Mouse (Mus musculus): Measurements from ENCODE around the gene Ebf3. TPM values are rescaled to one million over a fixed set of nuclear protein-coding genes. Genes with fewer than 3 reads are reported as not detected.

Ebf3 gene
- polyA plus RNA-seq (2014; fragmentation: Nextera tagmentation; extraction: Ambion mirVana) = 7.4 and 9.1 TPM in 2 replicates

GRCm38 (mm10) chr7:137313904-137314691 lies at the start of gene Ebf3:
Gene Ebf3 (minus strand): TSS chr7:137314445.
- H3K9ac ChIP-seq (ENCODE audit: low read depth, low read length) = peak within 1 kb of the TSS; percentile 91
- no peaks in the 10 kb centered on the region for H3K9me3 ChIP-seq (ENCODE audit: control insufficient read depth, low read length)
- H3K27me3 ChIP-seq (replicated peaks; ENCODE audit: control insufficient read depth, insufficient read depth, low read length) = peaks cover 64% of the 10 kb centered on the region
- DNase-seq (ENCODE audit: low spot score) (peak; percentile 96), ATAC-seq (ENCODE audit: low read depth) (peak; percentile 88)
- peaks cover 10% of the 10 kb centered on the region for H3K4me1 ChIP-seq (ENCODE audit: control insufficient read depth, insufficient read depth, low read length)
- peak within 1 kb of the TSS; percentile 77 for H3K4me3 ChIP-seq (ENCODE audit: low read depth, low read length)
- no peaks in the 10 kb centered on the region for H3K36me3 ChIP-seq (ENCODE audit: control insufficient read depth, insufficient read depth, low read length)
- peak within 1 kb of the TSS; percentile 84 for H3K4me2 ChIP-seq (ENCODE audit: low read depth, low read length)
- WGBS = 0% methylated on average over 6 of the region's 127 CpGs
- peak within 1 kb of the TSS; percentile 87 for H3K27ac ChIP-seq (replicated peaks; ENCODE audit: low read depth, low read length)

GRCm38 (mm10) chr7:137346860-137347259 lies 32.6 kb upstream of the Ebf3 start:
- H3K27me3 ChIP-seq (replicated peaks; ENCODE audit: control insufficient read depth, insufficient read depth, low read length) = no peaks in the 10 kb centered on the region
- no peak overlapping the region for H3K4me2 ChIP-seq (ENCODE audit: low read depth, low read length)
- H3K9me3 ChIP-seq (ENCODE audit: control insufficient read depth, low read length) = no peaks in the 10 kb centered on the region
- DNase-seq (ENCODE audit: low spot score) = peak; percentile 50
- no peak overlapping the region for H3K4me3 ChIP-seq (ENCODE audit: low read depth, low read length)
- no peaks in the 10 kb centered on the region; the same call in 1 of the 2 replicates for H3K4me1 ChIP-seq (ENCODE audit: control insufficient read depth, insufficient read depth, low read length)
- WGBS = 59% methylated on average over 7 of the region's 7 CpGs
- H3K27ac ChIP-seq (replicated peaks; ENCODE audit: low read depth, low read length) = no peak overlapping the region
- no peaks in the 10 kb centered on the region for H3K36me3 ChIP-seq (ENCODE audit: control insufficient read depth, insufficient read depth, low read length)
- H3K9ac ChIP-seq (ENCODE audit: low read depth, low read length) = no peak overlapping the region
- ATAC-seq (ENCODE audit: low read depth) = no peak

- 0 out of 2 replicates have a peak, but pooled peaks cover 2% of the 10 kb centered on the region for H3K27me3 ChIP-seq (replicated peaks; ENCODE audit: control insufficient read depth, insufficient read depth, low read length)
- H3K4me3 ChIP-seq (ENCODE audit: low read depth, low read length) = no peak overlapping the region
- H3K4me1 ChIP-seq (ENCODE audit: control insufficient read depth, insufficient read depth, low read length) = no peaks in the 10 kb centered on the region; the same call in 1 of the 2 replicates
- peak; percentile 83; the same call in 1 of the 2 replicates for ATAC-seq (ENCODE audit: low read depth)
- peak; percentile 83 for DNase-seq (ENCODE audit: low spot score)
- no peak overlapping the region for H3K4me2 ChIP-seq (ENCODE audit: low read depth, low read length)
- 48% methylated on average over 10 of the region's 10 CpGs for WGBS
- no peak overlapping the region for H3K27ac ChIP-seq (replicated peaks; ENCODE audit: low read depth, low read length)
- H3K36me3 ChIP-seq (ENCODE audit: control insufficient read depth, insufficient read depth, low read length) = no peaks in the 10 kb centered on the region
- no peaks in the 10 kb centered on the region for H3K9me3 ChIP-seq (ENCODE audit: control insufficient read depth, low read length)
- no peak overlapping the region for H3K9ac ChIP-seq (ENCODE audit: low read depth, low read length)
These were observed 31.8 kb upstream of the Ebf3 start for GRCm38 (mm10) chr7:137346068-137346467.

GRCm38 (mm10) chr7:137333951-137334350 lies 19.7 kb upstream of the Ebf3 start:
- Histone ChIP-seq H3K4me1 (ENCODE audit: control insufficient read depth, insufficient read depth, low read length) (no peaks in the 10 kb centered on the region), H3K4me3 (ENCODE audit: low read depth, low read length) (no peak overlapping the region), H3K4me2 (ENCODE audit: low read depth, low read length) (no peak overlapping the region), H3K9ac (ENCODE audit: low read depth, low read length) (no peak overlapping the region), H3K27ac (replicated peaks; ENCODE audit: low read depth, low read length) (no peak overlapping the region), H3K36me3 (ENCODE audit: control insufficient read depth, insufficient read depth, low read length) (no peaks in the 10 kb centered on the region), H3K27me3 (replicated peaks; ENCODE audit: control insufficient read depth, insufficient read depth, low read length) (peaks cover 8% of the 10 kb centered on the region; the same call in 1 of the 2 replicates), H3K9me3 (ENCODE audit: control insufficient read depth, low read length) (no peaks in the 10 kb centered on the region)
- no peak for DNase-seq (ENCODE audit: low spot score)
- 95% methylated on average over 2 of the region's 2 CpGs for WGBS
- no peak for ATAC-seq (ENCODE audit: low read depth)

GRCm38 (mm10) chr7:137322926-137323325 lies 8.7 kb upstream of the Ebf3 start:
- peak overlapping the region; percentile 77 for H3K4me3 ChIP-seq (ENCODE audit: low read depth, low read length)
- ATAC-seq (ENCODE audit: low read depth) = no peak
- DNase-seq (ENCODE audit: low spot score) = no peak
- no peaks in the 10 kb centered on the region for H3K36me3 ChIP-seq (ENCODE audit: control insufficient read depth, insufficient read depth, low read length)
- no peaks in the 10 kb centered on the region for H3K9me3 ChIP-seq (ENCODE audit: control insufficient read depth, low read length)
- no peak overlapping the region for H3K27ac ChIP-seq (replicated peaks; ENCODE audit: low read depth, low read length)
- peaks cover 78% of the 10 kb centered on the region for H3K27me3 ChIP-seq (replicated peaks; ENCODE audit: control insufficient read depth, insufficient read depth, low read length)
- peak overlapping the region; percentile 84 for H3K4me2 ChIP-seq (ENCODE audit: low read depth, low read length)
- WGBS = 0% methylated on average over 5 of the region's 21 CpGs
- peak overlapping the region; percentile 62 for H3K9ac ChIP-seq (ENCODE audit: low read depth, low read length)
- peaks cover 3% of the 10 kb centered on the region; the same call in 1 of the 2 replicates for H3K4me1 ChIP-seq (ENCODE audit: control insufficient read depth, insufficient read depth, low read length)

GRCm38 (mm10) chr7:137321961-137322784 lies 7.9 kb upstream of the Ebf3 start:
- DNase-seq (ENCODE audit: low spot score) = no peak
- ATAC-seq (ENCODE audit: low read depth) = no peak
- Histone ChIP-seq H3K36me3 (ENCODE audit: control insufficient read depth, insufficient read depth, low read length) (no peaks in the 10 kb centered on the region), H3K27me3 (replicated peaks; ENCODE audit: control insufficient read depth, insufficient read depth, low read length) (peaks cover 85% of the 10 kb centered on the region), H3K4me2 (ENCODE audit: low read depth, low read length) (peak overlapping the region; percentile 84), H3K4me3 (ENCODE audit: low read depth, low read length) (peak overlapping the region; percentile 77), H3K4me1 (ENCODE audit: control insufficient read depth, insufficient read depth, low read length) (peaks cover 6% of the 10 kb centered on the region), H3K27ac (replicated peaks; ENCODE audit: low read depth, low read length) (no peak overlapping the region), H3K9me3 (ENCODE audit: control insufficient read depth, low read length) (no peaks in the 10 kb centered on the region), H3K9ac (ENCODE audit: low read depth, low read length) (peak overlapping the region; percentile 62)
- WGBS = 1% methylated on average over 47 of the region's 72 CpGs

- peak; percentile 75 for ATAC-seq (ENCODE audit: low read depth)
- peak overlapping the region; percentile 54 for H3K9ac ChIP-seq (ENCODE audit: low read depth, low read length)
- H3K27ac ChIP-seq (replicated peaks; ENCODE audit: low read depth, low read length) = 0 out of 2 replicates have a peak overlapping the region, but pooled peaks have one; percentile 13
- WGBS = 2% methylated on average over 37 of the region's 52 CpGs
- no peaks in the 10 kb centered on the region for H3K36me3 ChIP-seq (ENCODE audit: control insufficient read depth, insufficient read depth, low read length)
- H3K9me3 ChIP-seq (ENCODE audit: control insufficient read depth, low read length) = no peaks in the 10 kb centered on the region
- peak; percentile 82 for DNase-seq (ENCODE audit: low spot score)
- peak overlapping the region; percentile 77 for H3K4me3 ChIP-seq (ENCODE audit: low read depth, low read length)
- peaks cover 87% of the 10 kb centered on the region for H3K27me3 ChIP-seq (replicated peaks; ENCODE audit: control insufficient read depth, insufficient read depth, low read length)
- H3K4me1 ChIP-seq (ENCODE audit: control insufficient read depth, insufficient read depth, low read length) = peaks cover 10% of the 10 kb centered on the region
- H3K4me2 ChIP-seq (ENCODE audit: low read depth, low read length) = peak overlapping the region; percentile 84
These were observed 7.0 kb upstream of the Ebf3 start for GRCm38 (mm10) chr7:137321141-137321813.

- WGBS = 13% methylated on average over 11 of the region's 11 CpGs
- Histone ChIP-seq H3K4me1 (ENCODE audit: control insufficient read depth, insufficient read depth, low read length) (peaks cover 10% of the 10 kb centered on the region), H3K9ac (ENCODE audit: low read depth, low read length) (peak overlapping the region; percentile 41; the same call in 1 of the 2 replicates)
These were observed 6.1 kb upstream of the Ebf3 start for GRCm38 (mm10) chr7:137320320-137320719.

More at GRCm38 (mm10) chr7:137320320-137320719, 6.1 kb upstream of the Ebf3 start:
- H3K4me3 ChIP-seq (ENCODE audit: low read depth, low read length) = peak overlapping the region; percentile 77
- DNase-seq (ENCODE audit: low spot score) (no peak), ATAC-seq (ENCODE audit: low read depth) (no peak)
- H3K27ac ChIP-seq (replicated peaks; ENCODE audit: low read depth, low read length) = peak overlapping the region; percentile 40; the same call in 1 of the 2 replicates
- no peaks in the 10 kb centered on the region for H3K9me3 ChIP-seq (ENCODE audit: control insufficient read depth, low read length)
- peaks cover 95% of the 10 kb centered on the region for H3K27me3 ChIP-seq (replicated peaks; ENCODE audit: control insufficient read depth, insufficient read depth, low read length)
- no peaks in the 10 kb centered on the region for H3K36me3 ChIP-seq (ENCODE audit: control insufficient read depth, insufficient read depth, low read length)
- peak overlapping the region; percentile 84 for H3K4me2 ChIP-seq (ENCODE audit: low read depth, low read length)

Measured in embryonic facial prominence, embryonic 14.5 days (tissue).